Mouse (Mus musculus): ENCODE data around the gene Pde7b. TPM values are rescaled to one million over a fixed set of nuclear protein-coding genes. Genes with fewer than 3 reads are reported as not detected.
A peak's percentile ranks its signal among the peaks of the same experiment; 100 is the strongest.

The Pde7b gene
- polyA plus RNA-seq, 1 experiment: 1.8 TPM

GRCm38 (mm10) chr10:20659268-20659667 lies 65.6 kb downstream of the Pde7b start:
- no peak for DNase-seq (ENCODE audit: low read depth, low spot score)
- WGBS: 68% methylated on average over 7 of the region's 7 CpGs

- no peak for DNase-seq (ENCODE audit: low read depth, low spot score)
- 64% methylated on average over 7 of the region's 7 CpGs for WGBS
These were observed 66.2 kb downstream of the Pde7b start for GRCm38 (mm10) chr10:20658716-20659115.

- DNase-seq (ENCODE audit: low read depth, low spot score): no peak
- 58% methylated on average over 12 of the region's 12 CpGs for WGBS
These were observed 67.4 kb downstream of the Pde7b start for GRCm38 (mm10) chr10:20657316-20658081.

GRCm38 (mm10) chr10:20654590-20654989 lies 70.3 kb downstream of the Pde7b start:
- DNase-seq (ENCODE audit: low read depth, low spot score): no peak
- WGBS: 32% methylated on average over 6 of the region's 6 CpGs

- 40% methylated on average over 6 of the region's 6 CpGs for WGBS
These were observed 70.7 kb downstream of the Pde7b start for GRCm38 (mm10) chr10:20654187-20654586.

GRCm38 (mm10) chr10:20653299-20653698 lies 71.6 kb downstream of the Pde7b start:
- no peak for DNase-seq (ENCODE audit: low read depth, low spot score)
- 90% methylated on average over 3 of the region's 3 CpGs for WGBS

More at GRCm38 (mm10) chr10:20654187-20654586, 70.7 kb downstream of the Pde7b start:
- no peak for DNase-seq (ENCODE audit: low read depth, low spot score)

GRCm38 (mm10) chr10:20636381-20636780 lies 88.5 kb downstream of the Pde7b start:
- DNase-seq (ENCODE audit: low read depth, low spot score): no peak
- WGBS: 82% methylated on average over 8 of the region's 8 CpGs

- 92% methylated on average over 1 of the region's 1 CpGs for WGBS
- no peak for DNase-seq (ENCODE audit: low read depth, low spot score)
These were observed 91.8 kb downstream of the Pde7b start for GRCm38 (mm10) chr10:20633085-20633415.

GRCm38 (mm10) chr10:20632256-20633084 lies 92.4 kb downstream of the Pde7b start:
- WGBS: 83% methylated on average over 14 of the region's 14 CpGs
- DNase-seq (ENCODE audit: low read depth, low spot score): no peak

GRCm38 (mm10) chr10:20630122-20630521 lies 94.8 kb downstream of the Pde7b start:
- no peak for DNase-seq (ENCODE audit: low read depth, low spot score)
- WGBS: 13% methylated on average over 7 of the region's 7 CpGs

GRCm38 (mm10) chr10:20625702-20626375 lies 99.0 kb downstream of the Pde7b start:
- WGBS: 91% methylated on average over 16 of the region's 16 CpGs
- no peak for DNase-seq (ENCODE audit: low read depth, low spot score)

GRCm38 (mm10) chr10:20621661-20622454 lies 103.0 kb downstream of the Pde7b start:
- WGBS: 36% methylated on average over 8 of the region's 8 CpGs
- DNase-seq (ENCODE audit: low read depth, low spot score): peak; percentile 11

- DNase-seq (ENCODE audit: low read depth, low spot score): no peak
- WGBS: 73% methylated on average over 2 of the region's 2 CpGs
These were observed 118.9 kb downstream of the Pde7b start for GRCm38 (mm10) chr10:20606007-20606406.

GRCm38 (mm10) chr10:20595107-20595810 lies 129.6 kb downstream of the Pde7b start:
- DNase-seq (ENCODE audit: low read depth, low spot score): no peak
- 52% methylated on average over 5 of the region's 5 CpGs for WGBS

- 61% methylated on average over 5 of the region's 5 CpGs for WGBS
- DNase-seq (ENCODE audit: low read depth, low spot score): no peak
These were observed 130.9 kb downstream of the Pde7b start for GRCm38 (mm10) chr10:20594015-20594414.

GRCm38 (mm10) chr10:20590100-20590499 lies 134.8 kb downstream of the Pde7b start:
- no peak for DNase-seq (ENCODE audit: low read depth, low spot score)
- WGBS: 27% methylated on average over 7 of the region's 7 CpGs

- DNase-seq (ENCODE audit: low read depth, low spot score): no peak
- 88% methylated on average over 4 of the region's 4 CpGs for WGBS
These were observed 138.9 kb downstream of the Pde7b start for GRCm38 (mm10) chr10:20585959-20586358.

GRCm38 (mm10) chr10:20575002-20575401 lies 149.9 kb downstream of the Pde7b start:
- WGBS: 89% methylated on average over 11 of the region's 11 CpGs
- DNase-seq (ENCODE audit: low read depth, low spot score): no peak

GRCm38 (mm10) chr10:20574414-20574813 lies 150.5 kb downstream of the Pde7b start:
- no peak for DNase-seq (ENCODE audit: low read depth, low spot score)
- WGBS: 81% methylated on average over 1 of the region's 1 CpGs

Measured in large intestine, adult 2 months (tissue).